Mouse (Mus musculus) lung, embryonic 15.5 days (tissue): Measurements from ENCODE around the gene Rnf169. TPM values are rescaled to one million over a fixed set of nuclear protein-coding genes. Genes with fewer than 3 reads are reported as not detected.

Experiments used
- ATAC-seq: fragments of 200-750 bp; cut with Nextera tagmentation; 2 replicates; pipeline ENCODE4 v1.8.0; 2017; ENCODE audit warnings: moderate number of reproducible peaks, borderline replicate concordance; ENCODE audit not compliant: low FRiP score, low TSS enrichment; ENCODE audit errors: extremely low read depth
- H3K27ac ChIP-seq: fragments of 300-500 bp; sonication (generic); 2 replicates; pipeline ENCODE4 v1.5.1; 2015; ENCODE audit warnings: moderate library complexity, mild to moderate bottlenecking, inconsistent platforms
- H3K27me3 ChIP-seq: fragments of 300-500 bp; sonication (generic); 2 replicates; pipeline ENCODE4 v1.6.1; 2015; ENCODE audit warnings: inconsistent platforms
- H3K36me3 ChIP-seq: fragments of 300-500 bp; sonication (generic); 2 replicates; pipeline ENCODE4 v1.6.1; 2015; ENCODE audit warnings: inconsistent platforms
- H3K4me1 ChIP-seq: fragments of 300-500 bp; sonication (generic); 2 replicates; pipeline ENCODE4 v1.6.1; 2015; ENCODE audit warnings: inconsistent platforms
- H3K4me2 ChIP-seq: fragments of 300-500 bp; sonication (generic); 2 replicates; pipeline ENCODE4 v1.6.1; 2015; ENCODE audit warnings: inconsistent platforms, mild to moderate bottlenecking, moderate library complexity
- H3K4me3 ChIP-seq: fragments of 300-500 bp; sonication (generic); 2 replicates; pipeline ENCODE4 v1.5.1; 2015; ENCODE audit warnings: mild to moderate bottlenecking, inconsistent platforms
- H3K9ac ChIP-seq: fragments of 300-500 bp; sonication (generic); 2 replicates; pipeline ENCODE4 v1.6.1; 2015; ENCODE audit warnings: inconsistent platforms
- H3K9me3 ChIP-seq: fragments of 300-500 bp; sonication (generic); 2 replicates; pipeline ENCODE4 v1.6.1; 2016; ENCODE audit warnings: inconsistent platforms
- WGBS: fragments of 180-500 bp; shearing (Covaris S2); methylation state at CpG from one replicate; pipeline ENCODE4 v1.1.7; 2015; 5-methylcytosine and 5-hydroxymethylcytosine counted together
- polyA plus RNA-seq: library from polyadenylated mRNA; unstranded; fragments of >200 nt; fragmentation: Nextera tagmentation; extraction: Ambion mirVana; gene quantifications from 2 replicates; pipeline ENCODE4 v1.2.1, GENCODE M21; 2015

Gene Rnf169
- polyA plus RNA-seq, 1 experiment from 2014 or later = 5.6 TPM

DNA sequence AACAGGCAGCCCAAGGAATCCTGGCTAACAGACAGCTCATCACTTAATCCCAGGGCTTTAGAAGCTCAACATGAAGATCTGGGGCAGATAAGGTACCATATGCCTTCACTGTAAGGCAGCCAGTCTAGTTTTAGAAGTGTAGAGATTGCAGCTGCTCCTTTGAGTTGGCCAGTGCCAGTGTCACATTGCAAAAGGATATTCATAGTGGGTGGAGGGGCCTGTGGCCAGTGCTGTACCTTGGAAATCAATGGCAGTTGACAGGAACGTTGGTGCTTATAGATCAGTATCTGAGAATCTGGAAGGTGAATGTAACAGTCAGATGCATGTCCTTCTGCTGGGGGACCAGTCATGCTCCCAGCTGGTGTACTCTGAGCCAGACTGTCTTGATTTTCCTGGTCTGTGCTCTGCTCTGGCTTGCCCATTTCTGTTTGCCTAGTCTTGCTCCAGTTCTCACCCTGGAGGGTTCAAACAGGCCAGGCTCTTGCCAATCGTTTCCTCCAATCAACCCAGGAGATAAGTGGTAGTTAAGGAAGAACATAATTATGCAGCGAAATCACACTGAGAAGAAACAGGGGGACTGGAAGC lies 75.7 kb downstream of the Rnf169 start:
- no peak overlapping the region for H3K9ac ChIP-seq
- no peak overlapping the region for H3K4me2 ChIP-seq
- no peak overlapping the region for H3K27ac ChIP-seq
- WGBS = 53% methylated on average over 3 of the region's 3 CpGs
- no peaks in the 10 kb centered on the region for H3K9me3 ChIP-seq
- H3K4me1 ChIP-seq = no peaks in the 10 kb centered on the region
- H3K4me3 ChIP-seq = no peak overlapping the region
- no peaks in the 10 kb centered on the region for H3K36me3 ChIP-seq
- no peaks in the 10 kb centered on the region for H3K27me3 ChIP-seq
- no peak for ATAC-seq

DNA sequence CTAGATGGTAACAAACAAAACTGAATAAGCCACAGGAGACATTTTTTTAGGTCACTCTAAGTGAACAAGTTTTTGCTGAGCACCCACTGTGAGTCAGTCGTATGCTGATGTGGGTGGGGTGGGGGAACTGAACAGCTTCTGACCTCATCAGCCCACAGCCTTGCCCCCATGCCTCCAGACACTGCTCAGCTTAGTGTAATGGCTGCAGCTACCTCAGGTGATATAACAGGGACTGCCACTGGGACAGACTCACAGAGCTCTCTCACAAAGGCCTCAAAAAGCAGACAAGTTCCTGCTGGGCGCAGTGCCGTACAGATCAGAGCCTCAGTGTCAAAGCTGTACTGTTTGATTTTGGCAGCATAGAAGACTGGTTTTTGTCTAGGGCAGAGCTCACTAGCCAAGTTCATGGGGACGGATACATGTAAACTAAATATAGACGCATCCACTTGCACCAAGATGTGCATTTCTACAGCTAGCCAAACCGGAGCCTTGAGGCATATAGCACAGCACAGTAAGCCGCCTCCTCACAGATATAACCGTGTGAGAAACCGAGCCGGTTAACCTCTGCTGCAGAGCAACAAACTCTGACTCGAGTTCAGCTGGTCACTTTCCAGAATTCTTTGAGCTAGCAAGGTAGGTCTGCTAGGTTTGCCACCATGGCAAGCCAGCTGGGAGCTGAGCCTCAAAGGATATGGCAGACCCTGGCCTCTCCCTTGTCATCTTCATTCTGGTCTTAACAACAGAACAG lies 77.2 kb downstream of the Rnf169 start:
- H3K36me3 ChIP-seq = no peaks in the 10 kb centered on the region
- 66% methylated on average over 11 of the region's 11 CpGs for WGBS
- no peak overlapping the region for H3K4me3 ChIP-seq
- H3K9me3 ChIP-seq = no peaks in the 10 kb centered on the region
- no peak overlapping the region for H3K4me2 ChIP-seq
- no peak overlapping the region for H3K27ac ChIP-seq
- H3K9ac ChIP-seq = no peak overlapping the region
- no peak for ATAC-seq
- no peaks in the 10 kb centered on the region for H3K27me3 ChIP-seq
- no peaks in the 10 kb centered on the region for H3K4me1 ChIP-seq

DNA sequence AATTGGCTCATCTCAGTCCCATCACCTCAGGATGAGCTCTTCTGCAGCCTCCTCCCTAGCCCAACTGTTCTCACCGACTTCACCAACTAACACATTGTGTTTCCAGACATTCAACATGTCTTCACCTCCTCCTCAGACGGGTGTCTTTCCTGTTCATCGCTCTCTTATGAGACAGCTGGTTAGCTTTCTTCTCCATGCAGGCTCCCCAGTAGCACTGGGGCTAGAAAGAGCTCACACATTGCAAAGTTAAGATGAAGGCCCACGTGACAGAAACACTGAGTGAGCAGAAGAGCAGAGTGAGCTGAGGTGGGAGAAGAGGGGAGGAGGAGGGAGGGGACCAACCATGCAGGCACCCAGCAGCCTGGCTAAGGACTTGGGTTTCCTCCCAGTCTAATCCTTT lies 78.0 kb downstream of the Rnf169 start:
- H3K9me3 ChIP-seq = no peaks in the 10 kb centered on the region
- no peak overlapping the region for H3K4me3 ChIP-seq
- 56% methylated on average over 4 of the region's 4 CpGs for WGBS
- H3K4me1 ChIP-seq = no peaks in the 10 kb centered on the region
- no peak overlapping the region for H3K9ac ChIP-seq
- H3K4me2 ChIP-seq = no peak overlapping the region
- H3K36me3 ChIP-seq = no peaks in the 10 kb centered on the region
- no peak for ATAC-seq
- H3K27me3 ChIP-seq = no peaks in the 10 kb centered on the region
- no peak overlapping the region for H3K27ac ChIP-seq

DNA sequence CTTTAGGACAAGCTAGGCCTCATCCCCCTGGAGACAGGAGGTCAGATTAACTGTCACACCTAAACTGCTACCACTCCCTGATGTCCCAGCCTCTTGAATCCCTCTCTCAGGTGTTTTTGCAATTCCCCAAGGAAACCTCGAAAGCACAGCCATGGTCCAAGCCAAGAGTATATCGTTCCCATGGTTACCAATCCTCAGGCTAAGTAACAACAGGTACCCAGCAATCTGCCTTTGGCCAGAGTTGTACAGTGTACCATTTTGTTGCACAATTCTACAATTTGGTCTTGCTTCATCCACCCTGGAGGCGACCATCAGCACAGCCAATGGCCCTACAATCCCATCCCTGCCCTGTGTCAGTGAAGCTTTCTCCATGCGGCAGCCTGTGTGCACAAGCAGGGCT lies 83.3 kb downstream of the Rnf169 start:
- Histone ChIP-seq H3K9ac (no peak overlapping the region), H3K27me3 (no peaks in the 10 kb centered on the region), H3K9me3 (no peaks in the 10 kb centered on the region), H3K4me1 (no peaks in the 10 kb centered on the region), H3K27ac (no peak overlapping the region), H3K4me2 (no peak overlapping the region), H3K36me3 (no peaks in the 10 kb centered on the region), H3K4me3 (no peak overlapping the region)
- 75% methylated on average over 4 of the region's 4 CpGs for WGBS
- ATAC-seq = no peak

DNA sequence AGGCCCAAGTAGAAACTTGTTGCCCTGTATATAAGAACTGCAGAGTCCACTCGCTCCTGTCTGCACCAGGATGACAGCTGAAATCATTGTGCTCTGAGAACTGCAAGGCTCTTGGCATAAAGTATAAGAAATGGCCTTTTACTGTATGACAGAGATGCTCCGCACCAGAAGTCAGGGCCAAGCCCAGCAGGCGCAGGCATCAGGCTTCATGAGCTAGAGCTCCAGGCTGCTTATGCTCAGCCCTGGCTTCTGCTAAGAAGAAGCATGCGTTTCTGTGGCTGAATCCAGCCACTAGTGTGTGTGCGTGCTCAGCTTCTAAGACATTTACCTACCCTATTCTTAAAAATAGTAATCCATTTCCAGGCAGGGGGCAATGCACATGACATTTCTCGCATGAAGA lies 85.8 kb downstream of the Rnf169 start:
- WGBS = 80% methylated on average over 6 of the region's 6 CpGs
- Histone ChIP-seq H3K27me3 (no peaks in the 10 kb centered on the region), H3K4me3 (no peak overlapping the region), H3K9me3 (no peaks in the 10 kb centered on the region), H3K27ac (no peak overlapping the region), H3K4me2 (no peak overlapping the region), H3K4me1 (peaks cover 2% of the 10 kb centered on the region; the same call in 1 of the 2 replicates), H3K36me3 (no peaks in the 10 kb centered on the region), H3K9ac (no peak overlapping the region)
- no peak for ATAC-seq

DNA sequence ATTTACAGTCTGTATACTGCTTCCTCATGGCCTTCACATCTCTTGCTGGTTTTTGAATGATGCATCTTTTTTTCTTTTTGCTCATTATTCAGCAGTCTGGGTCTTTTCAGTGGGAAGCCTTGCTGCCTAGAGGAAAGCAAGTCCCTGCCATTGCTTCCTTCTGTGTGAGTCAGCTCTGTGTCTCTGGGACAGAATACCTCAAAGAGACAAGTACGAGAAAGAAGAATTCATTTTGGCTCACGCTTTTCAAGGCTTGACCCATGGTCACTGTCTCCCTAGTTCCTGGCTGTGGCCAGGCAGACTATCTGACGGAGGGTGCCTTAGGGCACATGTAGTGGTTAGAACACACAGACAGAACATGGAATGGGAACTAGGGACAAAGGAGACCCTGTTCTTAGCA lies 86.3 kb downstream of the Rnf169 start:
- Histone ChIP-seq H3K9me3 (no peaks in the 10 kb centered on the region), H3K9ac (no peak overlapping the region), H3K27ac (no peak overlapping the region), H3K4me2 (no peak overlapping the region), H3K4me1 (peaks cover 6% of the 10 kb centered on the region; the same call in 1 of the 2 replicates), H3K36me3 (no peaks in the 10 kb centered on the region), H3K27me3 (no peaks in the 10 kb centered on the region), H3K4me3 (no peak overlapping the region)
- 75% methylated on average over 3 of the region's 3 CpGs for whole genome bisulfite sequencing
- no peak for ATAC-seq

DNA sequence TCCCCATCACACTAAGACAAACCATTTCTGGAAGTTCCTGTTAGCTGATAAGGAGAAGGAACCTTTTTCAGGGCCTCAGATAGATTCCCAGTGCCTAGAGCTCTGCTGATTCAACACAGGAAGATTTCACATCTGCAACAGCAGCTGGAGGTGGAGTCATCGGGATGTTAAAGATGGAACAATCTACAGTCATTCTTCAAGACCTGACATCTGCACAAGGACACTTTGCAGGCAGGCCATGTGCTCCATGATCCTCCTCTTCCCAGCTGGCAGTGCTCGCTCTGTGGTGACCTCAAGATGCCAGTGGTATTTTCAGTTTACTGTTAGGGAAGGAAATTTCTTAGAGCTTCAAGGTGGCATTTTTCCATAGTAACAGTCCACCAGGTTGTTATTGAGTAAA lies 87.9 kb downstream of the Rnf169 start:
- H3K9ac ChIP-seq = no peak overlapping the region
- H3K4me2 ChIP-seq = no peak overlapping the region
- H3K4me1 ChIP-seq = peaks cover 6% of the 10 kb centered on the region; the same call in 1 of the 2 replicates
- H3K27ac ChIP-seq = no peak overlapping the region
- no peak for ATAC-seq
- no peaks in the 10 kb centered on the region for H3K36me3 ChIP-seq
- H3K9me3 ChIP-seq = no peaks in the 10 kb centered on the region
- 66% methylated on average over 2 of the region's 2 CpGs for WGBS
- H3K4me3 ChIP-seq = no peak overlapping the region
- H3K27me3 ChIP-seq = no peaks in the 10 kb centered on the region

DNA sequence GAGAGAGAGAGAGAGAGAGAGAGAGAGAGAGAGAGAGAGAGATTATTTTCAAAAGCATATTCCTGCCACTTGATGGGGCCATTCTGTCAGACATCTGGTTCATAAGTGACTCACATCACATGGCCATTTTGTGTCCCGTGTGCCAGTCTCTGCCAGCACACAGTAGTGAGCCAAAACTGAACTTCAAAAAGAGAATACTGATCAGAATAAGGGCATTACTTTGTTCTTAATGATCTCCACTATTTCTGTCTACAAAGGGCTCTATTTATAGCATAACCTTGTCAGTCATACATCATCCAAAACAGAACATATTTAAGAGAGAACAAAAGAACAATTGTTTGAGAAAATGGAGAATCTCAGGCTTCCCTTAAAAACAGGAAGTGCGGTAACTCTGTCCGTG lies 88.8 kb downstream of the Rnf169 start:
- peaks cover 6% of the 10 kb centered on the region; the same call in 1 of the 2 replicates for H3K4me1 ChIP-seq
- ATAC-seq = no peak
- no peaks in the 10 kb centered on the region for H3K9me3 ChIP-seq
- no peaks in the 10 kb centered on the region for H3K36me3 ChIP-seq
- no peak overlapping the region for H3K4me2 ChIP-seq
- 45% methylated on average over 3 of the region's 3 CpGs for WGBS
- no peaks in the 10 kb centered on the region for H3K27me3 ChIP-seq
- H3K9ac ChIP-seq = no peak overlapping the region
- H3K4me3 ChIP-seq = no peak overlapping the region
- H3K27ac ChIP-seq = no peak overlapping the region

DNA sequence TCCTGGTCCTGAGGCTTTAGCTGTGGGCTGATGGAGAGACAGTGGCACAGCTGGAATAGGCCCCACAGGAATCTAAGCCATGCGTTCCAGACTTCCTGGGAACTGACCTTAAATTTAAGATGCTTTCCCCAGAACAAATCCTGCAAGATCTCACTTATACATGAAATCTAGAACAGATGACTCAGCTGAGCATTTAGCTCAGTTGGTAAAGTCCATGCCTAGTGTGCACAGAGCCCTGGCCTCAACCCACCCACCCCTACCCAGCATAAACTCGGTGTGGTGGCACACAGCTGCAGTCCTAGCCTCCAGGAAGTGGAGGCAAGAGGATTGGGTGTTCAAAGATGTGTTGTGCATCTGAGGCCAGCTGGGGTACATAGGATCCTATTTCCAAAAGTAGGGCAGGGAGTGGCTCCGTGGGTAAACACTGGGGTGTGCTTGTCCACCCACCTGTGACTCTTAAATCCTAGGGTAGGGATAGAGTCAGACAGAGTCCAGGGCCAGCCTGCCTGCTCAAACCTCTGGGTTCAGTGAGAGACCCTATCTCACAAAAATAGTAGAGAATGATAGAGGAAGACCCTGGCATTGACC lies 90.0 kb downstream of the Rnf169 start:
- no peak overlapping the region for H3K4me3 ChIP-seq
- H3K4me2 ChIP-seq = no peak overlapping the region
- H3K4me1 ChIP-seq = peaks cover 6% of the 10 kb centered on the region; the same call in 1 of the 2 replicates
- no peak overlapping the region for H3K27ac ChIP-seq
- H3K9ac ChIP-seq = no peak overlapping the region
- no peaks in the 10 kb centered on the region for H3K27me3 ChIP-seq
- 59% methylated on average over 3 of the region's 3 CpGs for WGBS
- H3K36me3 ChIP-seq = no peaks in the 10 kb centered on the region
- H3K9me3 ChIP-seq = no peaks in the 10 kb centered on the region
- ATAC-seq = no peak

DNA sequence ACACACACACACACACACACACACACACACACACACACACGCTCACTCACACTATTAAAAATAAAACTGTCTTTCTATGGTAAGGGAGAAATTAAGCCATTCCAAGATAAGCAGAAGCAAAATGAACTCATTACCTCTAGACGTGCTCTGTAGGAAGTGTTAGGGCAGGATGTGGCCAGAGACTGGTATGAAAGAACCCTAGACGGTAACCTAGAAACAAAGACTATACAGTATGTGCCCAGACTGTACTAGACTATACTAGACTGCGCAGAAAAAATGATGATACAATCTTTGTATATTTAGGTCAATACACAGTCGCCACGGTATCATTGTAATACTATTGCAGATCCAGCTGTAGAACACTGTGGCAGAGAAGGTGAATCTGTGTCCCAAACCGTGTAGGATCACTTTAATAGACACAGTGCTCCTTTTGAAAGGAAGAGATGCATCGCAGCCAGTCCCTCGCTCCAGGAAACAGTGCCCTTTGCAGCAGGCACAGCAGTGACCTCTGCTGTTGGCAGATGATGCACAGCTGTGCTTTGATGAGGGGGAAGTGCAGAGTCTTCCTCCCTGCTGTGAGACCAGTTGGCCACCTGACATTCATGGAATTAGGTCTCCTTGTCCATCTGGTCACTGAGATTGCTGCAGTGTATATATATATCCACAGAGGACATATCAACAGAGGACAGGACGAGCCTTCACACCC lies 90.9 kb downstream of the Rnf169 start:
- Histone ChIP-seq H3K27ac (no peak overlapping the region), H3K4me3 (no peak overlapping the region), H3K36me3 (no peaks in the 10 kb centered on the region), H3K4me2 (no peak overlapping the region), H3K9ac (no peak overlapping the region), H3K4me1 (peaks cover 6% of the 10 kb centered on the region; the same call in 1 of the 2 replicates), H3K9me3 (no peaks in the 10 kb centered on the region), H3K27me3 (no peaks in the 10 kb centered on the region)
- ATAC-seq = no peak
- 30% methylated on average over 10 of the region's 10 CpGs for WGBS

DNA sequence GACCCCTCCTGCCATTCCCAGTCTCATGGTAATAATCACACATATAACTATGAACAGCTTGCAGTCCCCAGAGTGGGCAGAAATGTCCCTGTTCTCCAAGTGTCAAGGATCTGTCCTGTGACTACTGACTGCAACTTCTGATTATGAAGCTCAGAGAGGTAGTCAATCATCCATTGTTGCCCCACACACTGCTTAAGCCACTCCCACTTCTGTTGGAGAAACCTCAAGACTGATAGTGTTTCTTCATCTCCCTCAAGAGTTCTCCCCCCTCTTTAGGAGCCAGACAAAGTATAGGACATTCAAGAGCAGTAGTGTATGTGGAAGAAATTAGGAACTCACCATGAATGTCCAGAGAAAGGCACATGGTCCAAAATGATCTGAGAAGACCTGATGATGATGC lies 92.5 kb downstream of the Rnf169 start:
- H3K4me3 ChIP-seq = no peak overlapping the region
- H3K9me3 ChIP-seq = no peaks in the 10 kb centered on the region
- H3K27ac ChIP-seq = no peak overlapping the region
- H3K36me3 ChIP-seq = no peaks in the 10 kb centered on the region
- no peaks in the 10 kb centered on the region for H3K27me3 ChIP-seq
- ATAC-seq = no peak
- H3K4me2 ChIP-seq = no peak overlapping the region
- H3K4me1 ChIP-seq = peaks cover 6% of the 10 kb centered on the region; the same call in 1 of the 2 replicates
- H3K9ac ChIP-seq = no peak overlapping the region

DNA sequence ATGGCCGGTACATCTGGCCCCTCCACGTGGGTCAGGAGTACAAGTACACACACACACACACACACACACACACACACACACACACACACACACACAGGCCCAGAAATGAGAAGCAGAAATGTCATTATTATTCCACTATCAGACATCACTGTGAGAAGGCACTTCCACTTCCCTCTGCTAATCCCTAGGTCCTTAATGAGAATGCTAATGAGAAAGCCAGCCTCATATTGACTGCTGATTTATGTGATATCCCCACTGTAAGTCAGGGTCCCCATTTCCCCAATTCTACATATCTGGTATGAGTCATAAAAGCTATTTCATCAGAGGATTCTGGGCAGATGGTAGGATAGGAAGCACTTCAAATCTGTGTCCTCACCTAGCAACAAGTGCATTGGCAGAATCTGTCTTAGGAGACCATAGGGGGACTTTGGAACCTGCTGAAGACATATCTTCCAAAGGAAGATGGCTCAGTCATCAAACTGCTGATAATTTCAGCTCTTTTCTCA lies 93.0 kb downstream of the Rnf169 start:
- no peak for ATAC-seq
- no peak overlapping the region for H3K27ac ChIP-seq

More for the DNA sequence above, 93.0 kb downstream of the Rnf169 start:
- no peaks in the 10 kb centered on the region for H3K27me3 ChIP-seq
- WGBS = 80% methylated on average over 2 of the region's 2 CpGs
- H3K9ac ChIP-seq = no peak overlapping the region
- H3K4me1 ChIP-seq = peaks cover 6% of the 10 kb centered on the region; the same call in 1 of the 2 replicates
- H3K4me2 ChIP-seq = no peak overlapping the region
- no peaks in the 10 kb centered on the region for H3K36me3 ChIP-seq
- no peak overlapping the region for H3K4me3 ChIP-seq
- no peaks in the 10 kb centered on the region for H3K9me3 ChIP-seq
